Mouse (Mus musculus) spleen, adult 2 months (tissue): Measurements from ENCODE around the gene Mcpt8. TPM values are rescaled to one million over a fixed set of nuclear protein-coding genes. Genes with fewer than 3 reads are reported as not detected.
"Not testable (repeated sequence)": the region's sequence is repeated elsewhere in the genome, so short reads cannot be mapped to it uniquely, and the experiment has no call there.

Experiments
- DNase-seq, 2 experiments: peaks; one replicate each; pipeline versions ENCODE4 v3.0.0 to v3.0.0-alpha.2; 2012 to 2021; ENCODE audit warnings: low spot score in 2 of 2, low read depth in 1 of 2
- H3K27ac ChIP-seq: fragments of 200-500 bp; 2 replicates; pipeline ENCODE4 v1.5.1; 2012; ENCODE audit warnings: low read length, inconsistent platforms; ENCODE audit not compliant: insufficient read depth
- H3K27me3 ChIP-seq: fragments of 200-500 bp; 2 replicates; pipeline ENCODE4 v1.6.1; 2012; ENCODE audit warnings: mild to moderate bottlenecking, moderate library complexity, low read length, inconsistent platforms; ENCODE audit not compliant: control insufficient read depth, insufficient read depth
- H3K36me3 ChIP-seq: fragments of 200-500 bp; 2 replicates; pipeline ENCODE4 v1.6.1; 2012; ENCODE audit warnings: mild to moderate bottlenecking, low read length, inconsistent platforms; ENCODE audit not compliant: control insufficient read depth, insufficient read depth
- H3K4me1 ChIP-seq: fragments of 200-500 bp; 2 replicates; pipeline ENCODE4 v1.6.1; 2011; ENCODE audit warnings: inconsistent platforms; ENCODE audit not compliant: control insufficient read depth, insufficient read depth, insufficient read length
- H3K4me3 ChIP-seq: fragments of 200-500 bp; 2 replicates; pipeline ENCODE4 v1.5.1; 2011; ENCODE audit warnings: mild to moderate bottlenecking, inconsistent platforms; ENCODE audit not compliant: insufficient read depth, insufficient read length; ENCODE audit errors: extremely low read depth
- CTCF ChIP-seq: fragments of 200-500 bp; IDR thresholded peaks from 2 replicates; pipeline ENCODE4 v1.5.1; 2011; ENCODE audit warnings: mild to moderate bottlenecking, inconsistent platforms; ENCODE audit not compliant: insufficient read depth, insufficient read length, insufficient replicate concordance; ENCODE audit errors: extremely low read depth
- POLR2A ChIP-seq: fragments of 200-500 bp; IDR thresholded peaks from 2 replicates; pipeline ENCODE4 v1.6.1; 2011; ENCODE audit warnings: low read depth, low read length, inconsistent platforms
- WGBS: fragments of 180-500 bp; shearing (Covaris S2); methylation state at CpG from one replicate; pipeline ENCODE4 v1.1.7; 2018; 5-methylcytosine and 5-hydroxymethylcytosine counted together
- polyA plus RNA-seq: library from polyadenylated mRNA; depleted of rRNA; stranded (reverse); fragments of >200 nt; gene quantifications from 2 replicates; pipeline ENCODE4 v1.2.3, GENCODE M21; 2012; rRNA removed

Mcpt8 gene
- 0.31 and 0.34 TPM in 2 replicates for polyA plus RNA-seq

DNA sequence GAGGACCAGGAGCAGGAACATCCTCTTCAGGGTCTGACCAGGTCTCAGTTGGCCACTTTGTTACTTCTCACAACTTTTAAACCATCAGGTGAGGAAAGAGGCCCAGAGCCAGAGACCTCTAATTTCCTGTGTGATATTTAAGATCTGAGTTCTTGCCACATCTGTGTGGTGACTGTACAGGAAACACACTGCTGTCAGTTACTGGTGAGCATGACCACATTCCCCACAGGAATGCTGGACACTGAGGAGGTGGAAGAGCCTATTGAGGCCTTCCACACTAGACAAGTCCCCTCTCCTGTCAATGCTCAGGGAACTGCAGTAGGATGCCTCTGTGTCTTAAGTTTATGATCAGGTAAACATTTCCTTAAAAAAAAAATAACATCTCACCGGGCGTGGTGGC is at the start of gene Mcpt8:
TSS of gene Mcpt8 (minus strand) at position 107 of the 400 bp plus-strand sequence.
- no peak for TF ChIP-seq POLR2A
- TF ChIP-seq CTCF: no peak

DNA sequence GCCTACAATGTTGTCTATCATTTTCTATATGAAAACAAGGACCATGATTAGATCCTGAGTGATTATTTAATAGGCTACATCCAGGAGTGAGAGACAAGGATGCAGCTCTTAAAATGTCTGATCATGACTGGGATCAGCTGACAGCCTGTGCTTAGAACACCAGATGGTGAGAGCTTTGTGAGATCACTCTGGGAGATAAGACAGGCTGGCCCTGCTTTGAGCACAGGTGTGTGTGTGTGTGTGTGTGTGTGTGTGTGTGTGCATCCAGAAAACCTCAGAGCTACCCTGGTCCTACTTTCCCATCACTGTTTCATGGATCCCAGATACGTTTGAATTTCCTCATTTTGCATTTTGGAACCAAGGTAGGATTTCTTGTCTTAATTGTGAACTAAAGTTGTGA is 48.6 kb upstream of the Mcpt8 start:
- not testable (repeated sequence) for H3K27me3 ChIP-seq, H3K36me3 ChIP-seq, H3K4me1 ChIP-seq, H3K27ac ChIP-seq, H3K4me3 ChIP-seq, DNase-seq
- WGBS: 42% methylated on average over 1 of the region's 1 CpGs

More for the DNA sequence above, at the start of gene Mcpt8:
- WGBS: 83% methylated on average over 2 of the region's 2 CpGs
- Histone ChIP-seq H3K27ac (no peak within 1 kb of the TSS), H3K4me1 (no peaks in the 10 kb centered on the region), H3K4me3 (no peak within 1 kb of the TSS), H3K27me3 (no peaks in the 10 kb centered on the region), H3K36me3 (no peaks in the 10 kb centered on the region)
- no peak for DNase-seq

DNA sequence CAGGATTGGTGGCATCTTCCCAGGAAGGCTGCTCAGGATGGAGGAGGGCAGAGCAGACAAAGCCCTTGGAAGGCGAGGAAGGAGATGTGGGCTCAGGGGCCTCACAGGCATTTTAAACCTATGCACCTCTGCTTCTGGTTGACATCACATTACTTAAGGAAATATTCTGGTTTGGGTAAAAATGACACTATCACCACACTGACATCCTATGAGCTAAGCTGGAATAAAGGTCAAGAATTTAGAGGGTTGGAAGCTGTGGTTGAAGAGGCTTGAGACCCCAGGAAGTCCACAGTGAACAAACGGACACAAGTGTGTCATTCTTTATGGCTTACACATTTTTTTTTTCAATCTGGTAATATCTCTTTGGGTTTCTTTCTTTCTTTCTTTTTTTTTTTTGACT is 47.4 kb upstream of the Mcpt8 start, which contains the start of gene Gzmd:
TSS of gene Gzmd (minus strand) at position 101 of the 400 bp plus-strand sequence.
- not testable (repeated sequence) for H3K4me1 ChIP-seq, H3K4me3 ChIP-seq, H3K27ac ChIP-seq, H3K36me3 ChIP-seq, H3K27me3 ChIP-seq, DNase-seq
- 74% methylated on average over 2 of the region's 2 CpGs for WGBS

GRCm38 (mm10) chr14:56128341-56128740 is 43.3 kb upstream of the Mcpt8 start:
- no peak overlapping the region for H3K27ac ChIP-seq
- no peak for DNase-seq
- H3K4me3 ChIP-seq: no peak overlapping the region
- H3K4me1 ChIP-seq: no peaks in the 10 kb centered on the region
- no peak for TF ChIP-seq CTCF
- no peak for TF ChIP-seq POLR2A
- H3K27me3 ChIP-seq: no peaks in the 10 kb centered on the region
- no peaks in the 10 kb centered on the region for H3K36me3 ChIP-seq
- 54% methylated on average over 3 of the region's 3 CpGs for WGBS

- Histone ChIP-seq H3K27me3 (no peaks in the 10 kb centered on the region), H3K4me1 (no peaks in the 10 kb centered on the region), H3K36me3 (no peaks in the 10 kb centered on the region), H3K4me3 (no peak overlapping the region), H3K27ac (no peak overlapping the region)
- TF ChIP-seq POLR2A (no peak), CTCF (no peak)
- DNase-seq: no peak
- 88% methylated on average over 3 of the region's 3 CpGs for WGBS
Measured at GRCm38 (mm10) chr14:56123516-56123915, 38.4 kb upstream of the Mcpt8 start.

- no peak within 1 kb of the TSS for H3K4me3 ChIP-seq
Measured at GRCm38 (mm10) chr14:56120525-56120924, 35.5 kb upstream of the Mcpt8 start, which contains the start of gene Gzme. Gene Gzme, minus strand, starts transcription at chr14:56120625.

DNA sequence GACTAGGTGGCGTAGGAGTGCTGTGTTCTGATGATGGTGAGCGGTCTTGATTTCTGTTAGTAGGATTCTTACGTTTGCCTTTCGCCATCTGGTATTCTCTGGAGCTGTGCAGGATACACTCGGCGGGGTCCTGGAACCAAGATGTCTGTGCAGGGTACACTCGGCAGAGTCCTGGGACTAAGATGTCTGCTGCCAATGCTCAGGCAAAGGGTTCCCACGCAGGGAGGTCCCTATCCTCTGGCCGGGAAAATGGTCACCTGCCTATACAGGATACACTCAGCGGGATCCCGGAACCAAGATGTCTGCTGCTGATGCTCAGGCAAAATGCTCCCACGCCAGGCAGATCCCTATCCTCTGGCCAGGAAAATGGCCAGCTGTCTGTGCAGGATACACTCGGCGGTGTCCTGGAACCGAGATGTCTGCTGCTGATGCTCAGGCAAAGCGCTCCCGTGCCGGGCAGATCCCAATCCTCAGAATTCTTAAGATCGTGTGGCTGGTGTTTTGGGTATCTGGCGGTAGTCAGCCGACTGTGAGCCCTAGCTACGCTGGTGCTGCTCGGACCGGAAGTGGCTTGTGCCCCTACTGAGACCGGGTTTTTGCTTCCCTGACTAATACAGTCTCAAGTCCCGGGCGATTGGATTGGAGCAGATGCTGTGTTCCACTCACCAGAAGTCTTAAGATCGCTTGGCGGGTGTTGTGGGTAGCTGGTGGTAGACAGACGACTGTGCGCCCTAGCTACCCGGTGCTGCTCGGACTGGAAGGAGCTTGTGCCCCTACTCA is 30.6 kb upstream of the Mcpt8 start:
- 90% methylated on average over 33 of the region's 33 CpGs for WGBS

More at GRCm38 (mm10) chr14:56120525-56120924, 35.5 kb upstream of the Mcpt8 start, which contains the start of gene Gzme:
- H3K27me3 ChIP-seq: no peaks in the 10 kb centered on the region; the same call in 1 of the 2 replicates
- H3K36me3 ChIP-seq: no peaks in the 10 kb centered on the region
- no peak within 1 kb of the TSS for H3K27ac ChIP-seq
- DNase-seq: no peak
- TF ChIP-seq CTCF: no peak
- TF ChIP-seq POLR2A: no peak
- no peaks in the 10 kb centered on the region for H3K4me1 ChIP-seq

More for the DNA sequence above, 30.6 kb upstream of the Mcpt8 start:
- DNase-seq, H3K36me3 ChIP-seq, H3K4me3 ChIP-seq, H3K27ac ChIP-seq, H3K27me3 ChIP-seq, H3K4me1 ChIP-seq: not testable (repeated sequence)
